Mouse (Mus musculus) adrenal gland, postnatal 4 days (tissue): ENCODE results near the gene Gm11444. TPM values are rescaled to one million over a fixed set of nuclear protein-coding genes. Genes with fewer than 3 reads are reported as not detected.
A peak's percentile ranks its signal among the peaks of the same experiment; 100 is the strongest.

Source experiments
- DNase-seq, 2 experiments: peaks; one replicate each; pipeline ENCODE4 v3.0.0; 2021 to 2022; ENCODE audit warnings: low spot score in 2 of 2, mixed read lengths in 2 of 2
- total RNA-seq, 2 experiments: library from RNA; stranded (reverse); gene quantifications; 2 replicates each; pipeline ENCODE4 v1.2.3; 2021

Gm11444 gene
- total RNA-seq, 2 experiments from 2014 or later = not detected

DNA sequence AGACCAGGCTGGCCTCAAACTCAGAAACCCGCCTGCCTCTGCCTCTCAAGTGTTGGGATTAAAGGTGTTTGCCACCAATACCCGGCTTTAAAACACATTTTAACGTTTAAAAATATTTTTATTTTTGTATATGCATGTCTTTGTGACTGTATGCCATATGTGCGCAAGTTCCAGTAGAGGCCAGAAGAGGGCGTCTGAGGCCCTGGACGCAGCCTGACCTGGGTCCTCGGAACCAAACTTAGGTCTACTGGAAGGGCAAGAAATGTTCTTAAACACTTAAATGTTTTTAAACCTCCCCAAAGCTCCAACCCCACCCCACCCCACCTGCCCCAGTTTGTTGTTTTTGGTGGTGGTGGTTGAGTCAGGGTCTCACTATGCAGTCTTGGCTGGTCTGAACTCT is 14.2 kb upstream of the Gm11444 start:
- no peak for DNase-seq

DNA sequence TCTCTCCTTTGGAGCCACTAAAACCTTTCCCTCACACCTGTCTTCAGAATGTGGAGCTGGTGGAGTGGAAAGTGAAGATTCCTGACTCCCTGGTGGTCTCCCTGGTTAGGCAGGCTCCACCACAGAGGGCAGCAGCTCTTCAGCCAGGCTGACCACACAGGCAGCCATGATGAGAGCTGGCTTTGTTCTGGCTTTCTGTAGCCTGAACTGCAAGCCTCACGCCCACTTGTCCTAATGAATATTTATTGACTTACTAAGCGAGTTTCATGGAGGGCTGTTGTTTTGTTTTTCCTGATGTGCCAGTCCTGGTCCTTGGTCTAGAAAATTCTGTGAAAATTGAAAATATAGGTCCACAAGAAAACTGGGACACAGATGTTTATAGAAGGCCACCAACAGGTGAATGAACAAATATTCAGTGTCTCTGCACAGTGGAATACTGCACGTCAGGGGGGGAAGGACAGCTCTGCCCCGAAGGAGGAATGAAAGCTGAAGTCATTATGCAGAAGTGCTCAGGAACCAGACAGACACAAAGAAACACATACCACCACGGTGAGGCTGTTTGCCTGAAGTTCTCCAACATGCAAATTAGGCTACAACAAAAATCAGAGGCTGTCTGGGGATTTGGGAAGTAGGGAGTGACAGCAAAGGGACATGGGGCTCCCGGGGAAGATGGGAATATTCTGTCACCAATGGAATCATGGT is 8.0 kb upstream of the Gm11444 start:
- DNase-seq = no peak

DNA sequence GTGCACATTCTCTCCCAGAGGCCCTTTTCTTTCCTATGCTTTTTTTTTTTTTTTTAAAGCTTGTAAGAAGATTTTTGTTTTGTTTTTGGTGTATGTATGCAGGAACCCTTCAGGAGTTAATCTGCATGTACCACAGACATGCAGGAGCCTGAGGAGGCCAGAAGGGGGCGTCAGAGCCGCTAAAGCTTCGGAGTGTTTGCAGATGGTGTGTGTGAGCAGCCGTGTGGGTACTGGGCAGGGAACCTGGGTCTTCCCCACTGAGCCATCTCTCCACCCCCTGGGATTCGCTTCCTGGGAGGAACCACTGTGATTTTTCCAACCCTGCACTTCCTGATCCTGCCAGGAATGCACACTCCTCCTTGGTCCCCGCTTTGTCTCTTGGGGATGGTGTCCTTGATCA is 625 bp upstream of the Gm11444 start:
- DNase-seq = no peak

DNA sequence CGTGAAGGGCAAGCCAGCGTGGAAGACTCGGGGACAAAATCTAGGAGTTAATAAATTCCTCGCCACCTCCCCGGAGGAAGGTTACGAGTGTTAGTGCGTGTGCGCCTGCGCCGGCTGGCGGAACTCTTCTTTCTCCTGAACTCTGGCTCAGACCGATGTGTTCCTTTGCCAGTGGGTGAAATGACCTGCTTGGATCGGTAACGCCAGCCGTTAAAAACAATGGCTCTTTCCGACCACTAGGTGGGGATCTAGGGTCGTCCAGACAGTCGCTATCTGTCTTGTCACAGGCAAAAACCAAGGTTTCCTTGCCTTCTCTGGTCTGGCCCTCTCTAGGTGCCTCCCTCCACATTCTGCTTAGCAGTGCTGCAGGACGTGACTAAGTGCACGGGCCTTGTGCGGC is 1.1 kb downstream of the Gm11444 start:
- DNase-seq = peak in 1 of 2 experiments; percentile 54

DNA sequence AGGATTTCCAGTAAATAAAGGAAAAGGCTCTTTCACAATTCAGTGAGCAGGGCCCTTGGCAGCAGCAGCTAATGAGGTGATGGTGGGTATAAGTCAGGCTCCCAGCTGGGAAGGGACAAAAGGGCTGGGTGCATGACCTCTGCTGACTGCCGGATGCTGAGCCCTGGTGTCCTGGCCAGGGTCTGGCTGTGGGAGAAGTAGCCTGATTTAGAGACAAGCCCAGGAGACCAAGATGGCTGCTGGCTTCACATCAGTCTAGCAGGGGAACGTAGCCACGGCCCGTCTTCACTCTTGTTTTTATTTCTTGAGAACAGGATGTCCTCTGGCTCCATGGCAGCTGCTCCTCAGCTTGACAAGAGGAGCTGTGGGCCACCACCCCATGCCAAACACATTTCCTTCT is 3.6 kb downstream of the Gm11444 start:
- DNase-seq = no peak

DNA sequence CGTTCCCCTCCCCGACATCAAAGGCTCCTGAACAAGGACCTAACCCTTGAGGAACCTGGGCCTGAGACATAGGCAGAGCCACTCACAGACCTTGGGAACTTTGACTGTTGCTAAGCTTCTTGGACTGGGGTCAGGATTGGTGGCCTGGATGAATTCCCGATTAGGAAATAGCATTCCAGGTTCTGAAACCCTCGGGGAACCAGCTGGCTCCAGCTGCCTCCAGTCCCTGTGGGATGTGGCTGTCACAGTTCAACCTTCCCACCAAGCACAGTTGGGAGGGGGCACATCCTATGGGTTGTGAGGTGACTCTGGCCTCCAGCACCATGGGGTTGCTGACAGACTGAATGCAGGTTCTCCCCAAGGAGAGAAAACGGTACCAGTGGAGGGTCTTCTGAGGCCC is 4.2 kb downstream of the Gm11444 start:
- no peak for DNase-seq

DNA sequence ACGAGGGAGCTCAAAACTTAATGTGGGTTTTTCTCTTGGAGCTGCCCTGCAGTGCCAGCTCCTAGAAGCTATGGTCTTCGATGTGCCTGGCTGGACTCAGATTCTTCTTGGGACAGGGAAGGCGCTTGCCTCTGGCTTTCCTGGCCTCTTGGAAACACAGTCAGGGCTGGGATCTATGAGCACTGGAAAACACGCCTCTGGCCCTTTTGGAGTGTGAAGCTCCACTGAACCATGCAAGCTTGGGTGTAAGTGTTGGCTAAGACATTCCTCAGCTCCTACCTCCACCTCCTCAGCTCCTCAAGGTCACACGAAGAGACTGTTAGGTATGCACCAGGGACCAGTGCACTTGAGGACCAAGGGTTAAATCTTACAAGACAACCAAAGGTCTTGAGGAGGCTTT is 5.2 kb downstream of the Gm11444 start:
- no peak for DNase-seq

DNA sequence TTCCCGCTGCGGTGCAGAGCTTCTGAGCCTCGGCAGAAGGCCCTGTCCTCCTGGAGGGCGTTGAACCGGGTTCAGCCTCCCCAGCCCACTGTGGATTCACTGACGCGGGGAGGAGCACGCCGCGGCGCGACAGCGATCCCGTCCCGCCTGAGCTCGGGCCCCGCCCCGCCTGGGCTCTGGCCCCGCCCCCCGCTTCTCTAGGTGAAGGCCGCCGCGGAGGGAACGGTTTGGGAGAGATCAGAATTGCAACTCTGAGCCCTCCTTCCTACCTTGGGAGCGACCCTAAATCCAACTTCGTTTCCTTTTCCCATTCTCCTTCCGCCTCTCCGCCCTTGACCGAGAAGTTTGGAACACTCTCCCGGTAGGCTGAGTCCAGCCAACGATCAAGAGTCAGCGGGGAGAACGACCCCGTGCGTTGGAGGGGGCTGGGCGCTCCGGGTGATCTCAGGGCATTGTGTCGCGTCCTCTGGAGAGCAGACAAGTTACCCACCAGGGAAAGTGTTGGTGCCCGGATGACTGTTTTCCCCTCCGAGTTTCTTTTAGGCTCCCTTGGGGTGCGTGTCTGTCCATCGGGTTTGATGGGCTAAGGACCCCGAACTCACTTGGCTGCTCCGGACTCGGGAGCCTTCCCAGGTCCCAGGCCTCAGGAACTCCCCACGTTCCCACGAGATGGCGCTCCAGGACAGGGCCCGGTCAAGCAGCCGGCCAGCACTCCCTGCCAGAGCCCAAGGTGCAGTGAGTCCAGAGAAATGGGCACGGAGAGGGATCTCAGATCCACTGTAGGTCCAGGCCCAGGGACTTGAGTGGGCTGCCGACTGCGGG is 5.8 kb downstream of the Gm11444 start:
- peak; percentile 91 to 92 for DNase-seq

DNA sequence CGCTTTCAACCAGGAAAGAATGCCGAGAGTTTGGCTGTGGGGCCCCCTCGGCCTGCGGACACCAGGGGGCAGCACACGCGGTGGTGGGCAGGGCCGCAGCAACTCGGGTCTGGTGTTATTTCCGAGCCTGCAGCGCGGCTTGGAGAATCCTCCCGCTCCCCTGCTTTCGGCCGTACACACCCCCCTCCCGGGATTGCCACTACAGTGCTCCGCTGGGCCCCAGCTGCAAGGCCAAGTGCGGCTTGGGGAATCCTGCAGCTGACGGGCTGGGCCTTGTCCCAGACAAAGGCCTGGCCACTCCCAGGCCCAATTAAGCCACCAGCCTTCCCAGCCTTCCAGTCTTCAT is 6.8 kb downstream of the Gm11444 start:
- DNase-seq = peak; percentile 71 to 76

DNA sequence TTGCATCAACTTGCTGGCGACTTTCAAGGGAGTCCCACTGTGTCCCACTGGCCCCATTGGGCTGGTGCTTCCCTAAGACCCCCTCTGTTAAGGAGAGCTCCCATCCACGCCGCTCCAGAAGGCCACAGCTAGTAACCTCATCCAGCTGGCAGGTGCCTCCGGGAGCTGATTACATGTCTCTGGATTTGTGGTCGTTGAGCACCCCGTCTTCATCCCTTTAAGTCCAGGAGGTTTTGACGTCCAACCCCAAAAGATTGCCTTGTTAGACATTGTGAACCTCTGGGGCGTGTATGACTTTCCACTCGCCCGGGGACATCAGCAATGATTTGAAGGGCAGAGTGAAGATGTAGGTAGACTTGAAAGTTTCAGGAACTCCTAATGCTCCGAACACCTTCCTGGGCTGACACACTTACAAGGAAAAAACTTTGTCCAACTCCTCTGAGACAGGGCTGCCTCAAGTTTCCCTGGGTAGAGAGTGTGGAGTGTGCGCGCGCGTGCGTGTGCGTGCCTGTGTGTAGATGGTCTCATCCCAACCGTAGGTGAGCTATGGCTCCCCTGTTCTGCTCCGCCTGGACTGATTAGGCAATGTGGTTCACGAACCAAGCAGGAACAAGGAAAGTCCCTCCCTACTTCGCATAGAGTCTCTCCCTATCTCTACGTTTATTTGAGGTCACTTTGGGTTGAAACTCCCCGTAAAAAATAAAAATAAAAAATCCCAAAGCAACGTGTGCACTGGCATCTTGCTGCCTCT is 7.4 kb downstream of the Gm11444 start:
- DNase-seq = no peak

DNA sequence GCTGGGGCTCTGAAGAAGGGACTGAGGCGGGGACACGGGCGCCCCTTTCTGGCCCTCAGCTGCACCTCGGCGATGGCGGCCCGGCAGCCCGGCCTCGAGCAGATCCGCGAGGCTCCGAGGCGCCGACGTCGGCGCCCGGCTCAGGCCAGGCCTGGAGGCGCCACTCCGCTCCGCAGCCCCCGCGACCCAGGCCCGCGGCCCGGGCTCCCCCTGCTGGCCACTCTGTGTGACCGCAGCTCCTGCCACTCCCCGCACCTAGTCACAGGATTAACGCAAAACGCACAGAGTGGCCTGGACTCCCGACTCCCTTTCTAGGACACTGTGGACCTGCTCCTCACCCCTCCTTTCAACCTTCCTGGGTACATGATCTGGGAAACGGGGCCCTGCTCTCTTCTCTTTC is 8.2 kb downstream of the Gm11444 start:
- no peak for DNase-seq

DNA sequence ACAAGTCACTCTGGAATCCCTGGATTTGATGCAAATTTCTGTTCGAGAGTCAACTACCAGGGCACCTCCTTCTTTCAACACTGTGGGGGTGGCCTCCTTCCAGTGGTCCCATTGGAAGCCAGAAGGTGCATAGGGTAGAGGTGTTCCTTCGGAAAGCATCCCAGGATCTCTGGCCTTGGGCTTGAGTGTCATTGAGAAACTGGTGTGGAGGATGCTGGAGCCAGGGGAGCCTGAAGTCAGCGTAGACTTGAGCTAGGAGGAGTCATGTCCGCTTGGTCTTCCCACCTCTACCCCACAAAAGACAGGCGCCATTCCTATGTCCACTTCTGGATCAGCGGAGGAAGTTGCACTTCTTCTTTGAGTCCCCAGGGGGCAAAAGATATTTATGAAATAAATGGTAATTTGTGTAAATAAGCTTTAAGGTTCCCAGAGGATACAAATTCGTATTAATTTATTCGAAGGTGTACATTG is 8.9 kb downstream of the Gm11444 start:
- DNase-seq = no peak

DNA sequence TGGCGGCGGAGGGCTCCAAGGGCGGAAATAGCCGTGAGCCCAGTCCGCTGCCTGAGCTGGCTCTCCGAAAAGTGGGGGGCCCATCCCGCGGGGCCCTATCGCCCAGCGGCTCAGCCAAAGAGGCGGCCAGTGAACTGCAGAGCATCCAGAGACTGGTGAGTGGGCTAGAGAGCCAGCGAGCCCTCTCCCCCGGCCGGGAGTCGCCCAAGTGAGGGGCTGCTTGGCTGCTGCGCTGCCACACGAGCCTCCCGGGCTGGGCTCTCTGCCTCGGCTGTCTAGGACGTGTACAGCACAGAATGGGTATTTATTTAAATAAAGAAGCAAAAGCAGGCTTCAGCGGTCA is 9.4 kb downstream of the Gm11444 start:
- DNase-seq = no peak

DNA sequence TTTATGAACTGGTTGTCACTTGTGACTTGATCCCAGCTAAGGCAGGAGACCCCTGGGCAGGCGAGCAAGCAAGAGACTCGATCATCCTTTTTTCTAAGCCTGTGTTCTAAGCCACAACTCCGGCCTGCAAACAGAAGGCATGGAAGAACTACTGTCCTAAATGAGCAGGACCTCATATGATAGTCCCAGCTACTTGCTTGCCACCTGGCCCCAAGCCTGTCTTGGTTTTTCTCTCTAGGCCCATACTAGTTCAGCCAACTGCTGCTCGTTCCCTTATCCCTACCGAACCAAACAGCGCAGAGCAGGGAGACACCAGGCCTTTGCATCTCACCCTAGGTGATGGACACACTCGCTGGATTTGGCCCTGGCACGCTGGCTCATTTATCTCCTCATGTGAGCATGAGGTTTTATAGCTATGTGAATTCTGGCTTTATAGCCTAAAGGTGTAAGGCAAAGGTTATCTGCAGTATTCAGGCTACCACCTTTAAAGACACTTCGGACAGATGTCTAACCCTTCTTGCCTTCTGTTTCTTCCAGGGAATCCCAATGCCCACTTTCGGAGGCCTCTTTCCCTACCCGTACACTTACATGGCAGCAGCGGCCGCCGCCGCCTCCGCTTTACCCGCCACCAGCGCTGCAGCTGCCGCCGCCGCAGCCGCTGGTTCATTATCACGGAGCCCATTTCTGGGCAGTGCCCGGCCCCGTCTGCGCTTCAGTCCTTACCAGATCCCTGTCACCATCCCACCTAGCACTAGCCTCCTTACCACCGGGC is 9.9 kb downstream of the Gm11444 start:
- DNase-seq = no peak

DNA sequence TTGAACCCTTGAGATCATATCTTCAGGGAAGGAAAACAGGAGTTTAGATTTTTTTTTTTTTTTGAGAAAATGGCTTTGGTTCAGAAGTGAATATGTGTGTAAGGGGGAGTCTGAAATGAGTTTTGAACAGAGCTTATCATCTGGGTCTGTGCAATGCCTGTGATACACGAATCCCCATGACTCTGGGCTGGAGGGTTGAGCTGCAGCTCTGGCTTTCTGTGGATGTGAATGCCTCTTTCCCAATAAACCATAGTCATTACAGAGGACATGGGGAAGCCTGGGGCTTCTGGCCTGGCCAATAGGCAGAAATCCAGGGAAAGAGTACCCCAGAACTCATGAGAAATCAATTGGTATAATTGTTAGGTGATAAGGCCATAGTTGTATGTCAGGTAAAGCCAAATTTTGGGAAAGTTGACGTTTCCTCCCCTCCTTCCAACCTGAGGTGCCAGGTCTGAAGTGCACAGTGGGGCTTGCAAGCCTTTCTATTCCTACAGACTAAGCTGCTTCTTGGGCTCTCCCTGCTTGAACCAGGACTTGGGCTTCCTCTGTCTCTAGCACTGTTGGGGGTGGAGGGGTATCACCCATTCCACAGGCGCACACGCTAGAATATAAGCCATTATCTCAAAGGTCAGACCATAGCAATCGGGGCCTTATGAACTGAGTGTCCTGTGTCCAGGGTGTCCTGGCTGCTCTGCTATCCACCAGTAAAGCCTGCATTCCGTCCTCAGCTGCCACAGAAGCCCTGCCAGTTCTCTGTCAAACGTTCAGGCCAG is 10.7 kb downstream of the Gm11444 start:
- DNase-seq = no peak

DNA sequence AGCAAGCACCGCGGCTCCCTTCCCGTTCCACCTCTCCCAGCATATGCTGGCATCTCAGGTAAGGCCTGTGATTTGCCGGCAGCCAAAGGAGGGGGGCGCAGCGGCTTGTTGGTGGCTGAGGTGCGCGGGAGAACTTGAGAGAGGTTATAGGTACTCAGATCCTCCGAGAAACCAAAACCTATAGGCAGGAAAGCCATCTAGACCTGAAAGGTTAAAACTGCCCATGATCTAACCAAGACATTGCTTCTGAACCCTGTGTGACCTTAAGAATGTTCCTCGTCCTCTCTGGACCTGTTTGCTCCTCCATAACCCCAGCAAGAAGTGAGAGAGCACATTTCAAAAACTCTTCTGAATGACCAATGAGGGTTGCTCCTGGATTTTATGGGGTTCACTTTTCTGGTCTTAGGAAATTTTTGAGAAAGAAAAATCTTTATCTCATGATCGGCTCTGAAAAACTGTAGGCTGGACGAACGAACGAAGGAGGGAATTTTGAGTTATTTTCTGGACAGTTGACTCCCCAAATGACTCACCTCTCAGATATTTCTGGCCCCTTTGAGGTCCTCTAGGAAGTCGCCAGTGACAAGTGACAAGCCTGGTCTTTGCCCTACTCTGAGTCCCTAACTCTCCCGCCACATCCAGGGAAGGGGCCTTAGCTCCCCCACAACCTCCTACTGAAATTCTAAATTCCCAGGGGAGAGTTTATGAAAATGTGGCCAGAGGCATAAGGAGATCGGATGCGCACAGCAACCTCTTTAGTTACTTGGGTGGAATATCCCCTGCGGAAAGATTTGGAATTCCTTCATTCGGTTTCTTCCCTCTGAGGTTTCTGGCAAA is 11.5 kb downstream of the Gm11444 start:
- no peak for DNase-seq

DNA sequence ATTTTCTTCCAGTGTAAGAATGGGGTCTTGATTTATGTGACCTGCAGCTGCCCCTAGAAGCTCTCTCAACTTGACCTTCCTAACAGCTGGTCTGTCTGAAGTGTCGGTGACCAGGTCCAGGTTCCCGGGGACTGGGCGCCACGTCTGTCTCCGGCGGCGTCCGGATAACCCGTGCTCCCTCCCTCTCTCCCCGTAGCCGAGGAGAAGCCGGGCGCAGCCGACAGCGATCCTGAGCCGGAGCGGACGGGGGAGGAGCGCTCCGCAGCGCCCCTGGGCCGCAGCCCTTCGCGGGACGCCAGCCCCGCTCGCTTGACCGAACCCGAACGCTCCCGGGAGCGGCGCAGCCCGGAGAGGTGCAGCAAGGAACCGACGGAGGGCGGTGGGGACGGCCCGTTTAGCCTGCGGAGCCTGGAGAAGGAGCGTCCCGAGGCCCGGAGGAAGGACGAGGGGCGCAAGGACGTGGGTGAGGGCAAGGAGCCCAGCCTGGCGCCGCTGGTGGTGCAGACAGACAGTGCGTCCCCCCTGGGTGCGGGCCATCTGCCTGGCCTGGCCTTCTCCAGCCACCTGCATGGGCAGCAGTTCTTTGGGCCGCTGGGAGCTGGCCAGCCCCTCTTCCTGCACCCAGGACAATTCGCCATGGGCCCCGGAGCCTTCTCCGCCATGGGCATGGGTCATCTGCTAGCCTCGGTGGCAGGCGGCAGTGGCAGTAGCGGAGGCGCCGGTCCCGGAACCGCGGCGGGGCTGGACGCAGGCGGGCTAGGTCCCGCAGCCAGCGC is 12.3 kb downstream of the Gm11444 start:
- no peak for DNase-seq

DNA sequence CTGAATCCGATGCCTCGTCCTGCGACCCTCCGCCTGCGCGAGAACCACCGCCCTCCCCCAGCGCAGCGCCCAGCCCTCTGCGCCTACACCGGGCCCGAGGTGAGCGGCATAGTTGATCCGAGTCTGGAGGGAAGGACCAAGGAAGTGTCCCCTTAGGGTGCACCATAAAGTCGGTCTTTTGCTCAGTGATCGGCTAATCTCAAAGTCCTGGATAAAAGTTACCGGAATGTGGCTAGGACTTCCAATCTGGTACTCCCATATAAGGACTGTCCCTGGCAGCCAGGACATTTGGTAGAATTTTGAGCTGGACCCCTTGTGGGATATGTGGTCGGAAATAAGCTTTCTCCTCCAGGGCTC is 12.9 kb downstream of the Gm11444 start:
- DNase-seq = no peak
